Mouse (Mus musculus): ENCODE results near the gene Sdk1.

Gene Sdk1

GRCm38 (mm10) chr5:141463417-141463816, 222.1 kb downstream of the Sdk1 start:
- DNase-seq (ENCODE audit: low read depth): no peak

- DNase-seq (ENCODE audit: low read depth): no peak
Measured at GRCm38 (mm10) chr5:141468821-141469220, 227.5 kb downstream of the Sdk1 start.

GRCm38 (mm10) chr5:141505281-141505680, 264.0 kb downstream of the Sdk1 start:
- no peak for DNase-seq (ENCODE audit: low read depth)

GRCm38 (mm10) chr5:141506344-141506743, 265.1 kb downstream of the Sdk1 start:
- DNase-seq (ENCODE audit: low read depth): no peak

- DNase-seq (ENCODE audit: low read depth): no peak
Measured at GRCm38 (mm10) chr5:141524801-141525715, 283.8 kb downstream of the Sdk1 start.

GRCm38 (mm10) chr5:141540193-141540592, 298.9 kb downstream of the Sdk1 start:
- no peak for DNase-seq (ENCODE audit: low read depth)

- no peak for DNase-seq (ENCODE audit: low read depth)
Measured at GRCm38 (mm10) chr5:141542890-141543666, 301.8 kb downstream of the Sdk1 start.

- no peak for DNase-seq (ENCODE audit: low read depth)
Measured at GRCm38 (mm10) chr5:141553444-141553843, 312.2 kb downstream of the Sdk1 start.

GRCm38 (mm10) chr5:141558731-141559130, 317.4 kb downstream of the Sdk1 start:
- no peak for DNase-seq (ENCODE audit: low read depth)

- no peak for DNase-seq (ENCODE audit: low read depth)
Measured at GRCm38 (mm10) chr5:141560325-141560724, 319.0 kb downstream of the Sdk1 start.

GRCm38 (mm10) chr5:141561989-141562560, 320.8 kb downstream of the Sdk1 start:
- no peak for DNase-seq (ENCODE audit: low read depth)

GRCm38 (mm10) chr5:141564197-141564596, 322.9 kb downstream of the Sdk1 start:
- DNase-seq (ENCODE audit: low read depth): no peak

GRCm38 (mm10) chr5:141568106-141568505, 326.8 kb downstream of the Sdk1 start:
- no peak for DNase-seq (ENCODE audit: low read depth)

- DNase-seq (ENCODE audit: low read depth): no peak
Measured at GRCm38 (mm10) chr5:141570442-141570841, 329.2 kb downstream of the Sdk1 start.

- DNase-seq (ENCODE audit: low read depth): no peak
Measured at GRCm38 (mm10) chr5:141574263-141574662, 333.0 kb downstream of the Sdk1 start.

- DNase-seq (ENCODE audit: low read depth): no peak
Measured at GRCm38 (mm10) chr5:141591246-141591645, 350.0 kb downstream of the Sdk1 start.

GRCm38 (mm10) chr5:141612721-141613120, 371.4 kb downstream of the Sdk1 start:
- DNase-seq (ENCODE audit: low read depth): no peak

GRCm38 (mm10) chr5:141615763-141616162, 374.5 kb downstream of the Sdk1 start:
- no peak for DNase-seq (ENCODE audit: low read depth)

- DNase-seq (ENCODE audit: low read depth): no peak
Measured at GRCm38 (mm10) chr5:141617660-141618059, 376.4 kb downstream of the Sdk1 start.

GRCm38 (mm10) chr5:141625401-141625800, 384.1 kb downstream of the Sdk1 start:
- no peak for DNase-seq (ENCODE audit: low read depth)

- DNase-seq (ENCODE audit: low read depth): no peak
Measured at GRCm38 (mm10) chr5:141631641-141632040, 390.4 kb downstream of the Sdk1 start.

- DNase-seq (ENCODE audit: low read depth): no peak
Measured at GRCm38 (mm10) chr5:141633271-141633670, 392.0 kb downstream of the Sdk1 start.

- no peak for DNase-seq (ENCODE audit: low read depth)
Measured at GRCm38 (mm10) chr5:141636406-141636805, 395.1 kb downstream of the Sdk1 start.

All from NIH3T3 (cell line).